Mouse (Mus musculus) forebrain, embryonic 14.5 days (tissue): ENCODE results near the gene Gm20388. TPM values are rescaled to one million over a fixed set of nuclear protein-coding genes. Genes with fewer than 3 reads are reported as not detected.

Experiments
- ATAC-seq: fragments of 200-750 bp; cut with Nextera tagmentation; 2 replicates; pipeline ENCODE4 v1.8.0; 2017; ENCODE audit warnings: mild to moderate bottlenecking, moderate library complexity
- DNase-seq: peaks from one replicate; pipeline ENCODE4 v3.0.0-alpha.2; 2015; ENCODE audit warnings: low spot score
- H3K27ac ChIP-seq: fragments of 300-500 bp; sonication (generic); 2 replicates; pipeline ENCODE4 v1.5.1; 2014; ENCODE audit warnings: low read depth, mild to moderate bottlenecking, control low read depth, low read length, moderate library complexity
- H3K27me3 ChIP-seq: fragments of 300-500 bp; sonication (generic); replicated peaks from 2 replicates; pipeline ENCODE4 v1.6.1; 2014; ENCODE audit warnings: low read length, control low read depth, mixed read lengths; ENCODE audit not compliant: control insufficient read depth, insufficient read depth
- H3K36me3 ChIP-seq: fragments of 300-500 bp; sonication (generic); 2 replicates; pipeline ENCODE4 v1.6.1; 2014; ENCODE audit warnings: low read length, control low read depth; ENCODE audit not compliant: control insufficient read depth, insufficient read depth
- H3K4me1 ChIP-seq: fragments of 300-500 bp; sonication (generic); 2 replicates; pipeline ENCODE4 v1.6.1; 2014; ENCODE audit warnings: antibody characterized with exemption, low read length, control low read depth; ENCODE audit not compliant: control insufficient read depth, insufficient read depth
- H3K4me2 ChIP-seq: fragments of 300-500 bp; sonication (generic); 2 replicates; pipeline ENCODE4 v1.6.1; 2014; ENCODE audit warnings: mild to moderate bottlenecking, control low read depth, low read length
- H3K4me3 ChIP-seq: fragments of 300-500 bp; sonication (generic); 2 replicates; pipeline ENCODE4 v1.5.1; 2014; ENCODE audit warnings: low read depth, low read length, control low read depth
- H3K9ac ChIP-seq: fragments of 300-500 bp; sonication (generic); 2 replicates; pipeline ENCODE4 v1.6.1; 2014; ENCODE audit warnings: mild to moderate bottlenecking, low read length, control low read depth, moderate library complexity
- H3K9me3 ChIP-seq: fragments of 300-500 bp; sonication (generic); replicated peaks from 2 replicates; pipeline ENCODE4 v1.6.1; 2016; ENCODE audit warnings: low read length, control low read depth, mixed read lengths; ENCODE audit not compliant: control insufficient read depth
- WGBS: fragments of 180-500 bp; shearing (Covaris S2); extraction: QIAGEN DNeasy Blood & Tissue Kit; methylation state at CpG from one replicate; pipeline ENCODE4 v1.1.7; 2014; 5-methylcytosine and 5-hydroxymethylcytosine counted together
- polyA plus RNA-seq: library from polyadenylated mRNA; unstranded; fragments of >200 nt; fragmentation: Nextera tagmentation; extraction: Ambion mirVana; gene quantifications from 2 replicates; pipeline ENCODE4 v1.2.1, GENCODE M21; 2014

The Gm20388 gene
- polyA plus RNA-seq, 1 experiment from 2014 or later: 7.4 TPM

GRCm38 (mm10) chr8:122116716-122117357 lies 2206.2 kb downstream of the Gm20388 start:
- Histone ChIP-seq H3K4me2 (no peak overlapping the region), H3K27ac (no peak overlapping the region), H3K9me3 (no peaks in the 10 kb centered on the region), H3K4me1 (no peaks in the 10 kb centered on the region), H3K9ac (no peak overlapping the region), H3K4me3 (no peak overlapping the region), H3K27me3 (no peaks in the 10 kb centered on the region), H3K36me3 (no peaks in the 10 kb centered on the region)
- ATAC-seq (no peak), DNase-seq (no peak)
- 84% methylated on average over 7 of the region's 7 CpGs for WGBS

- Histone ChIP-seq H3K27me3 (no peaks in the 10 kb centered on the region), H3K4me2 (no peak overlapping the region), H3K9ac (no peak overlapping the region), H3K9me3 (no peaks in the 10 kb centered on the region), H3K36me3 (no peaks in the 10 kb centered on the region), H3K4me1 (no peaks in the 10 kb centered on the region), H3K27ac (no peak overlapping the region), H3K4me3 (no peak overlapping the region)
- DNase-seq (no peak), ATAC-seq (no peak)
- WGBS: 87% methylated on average over 10 of the region's 10 CpGs
Observed at GRCm38 (mm10) chr8:122118097-122118496, 2207.5 kb downstream of the Gm20388 start.

- ATAC-seq (no peak), DNase-seq (no peak)
- no peaks in the 10 kb centered on the region for H3K4me1 ChIP-seq
- no peak overlapping the region for H3K4me2 ChIP-seq
- H3K4me3 ChIP-seq: no peak overlapping the region
- H3K9ac ChIP-seq: no peak overlapping the region
- no peak overlapping the region for H3K27ac ChIP-seq
- H3K9me3 ChIP-seq: no peaks in the 10 kb centered on the region
- no peaks in the 10 kb centered on the region for H3K36me3 ChIP-seq
- H3K27me3 ChIP-seq: no peaks in the 10 kb centered on the region
- 81% methylated on average over 15 of the region's 15 CpGs for WGBS
Observed at GRCm38 (mm10) chr8:122118536-122118935, 2207.9 kb downstream of the Gm20388 start.

DNA sequence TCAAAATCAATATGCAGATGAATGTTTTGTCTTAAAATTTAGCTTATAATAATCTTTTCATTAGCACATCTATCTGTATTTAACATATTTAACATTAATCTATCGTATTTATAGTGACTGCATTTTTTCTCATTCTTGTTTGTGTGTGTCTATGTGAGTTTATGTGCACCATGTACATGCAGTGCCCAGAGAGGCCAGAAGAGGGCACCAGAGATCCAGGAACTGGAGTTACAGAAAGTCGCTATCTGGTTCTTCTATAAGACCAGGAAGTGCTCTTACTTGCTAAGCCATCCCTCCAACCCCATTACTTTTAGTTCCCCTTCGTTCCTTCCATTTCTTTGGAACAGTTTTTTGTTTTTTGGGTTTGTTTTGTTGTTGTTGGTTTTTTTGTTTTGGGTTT lies 2213.7 kb downstream of the Gm20388 start:
- DNase-seq (no peak), ATAC-seq (no peak)
- Histone ChIP-seq H3K36me3 (no peaks in the 10 kb centered on the region), H3K27ac (no peak overlapping the region), H3K4me1 (no peaks in the 10 kb centered on the region), H3K9ac (no peak overlapping the region), H3K4me2 (no peak overlapping the region), H3K27me3 (no peaks in the 10 kb centered on the region), H3K4me3 (no peak overlapping the region), H3K9me3 (peaks cover 4% of the 10 kb centered on the region; the same call in 1 of the 2 replicates)
- WGBS: 86% methylated on average over 3 of the region's 3 CpGs

DNA sequence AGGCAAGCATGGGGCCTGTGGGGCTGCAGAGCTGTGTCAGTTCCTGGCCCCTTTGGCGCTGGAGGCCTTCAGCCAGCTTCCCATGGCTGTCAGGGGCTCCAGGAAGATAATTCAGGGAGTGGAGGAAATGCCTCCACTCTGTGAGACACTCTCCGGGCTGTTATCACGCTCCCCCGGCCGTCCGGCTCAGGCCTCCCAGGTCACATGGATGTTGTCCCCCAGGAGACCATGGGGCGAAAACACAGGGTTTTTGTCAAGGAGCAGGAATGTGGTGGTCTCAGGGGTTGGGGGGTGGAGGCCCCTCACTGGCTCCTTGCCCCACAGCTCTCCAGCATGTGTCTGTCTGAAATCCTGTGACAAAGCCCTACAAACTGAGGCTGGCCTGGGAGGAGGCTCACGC lies 2216.0 kb downstream of the Gm20388 start:
- ATAC-seq: no peak

DNA sequence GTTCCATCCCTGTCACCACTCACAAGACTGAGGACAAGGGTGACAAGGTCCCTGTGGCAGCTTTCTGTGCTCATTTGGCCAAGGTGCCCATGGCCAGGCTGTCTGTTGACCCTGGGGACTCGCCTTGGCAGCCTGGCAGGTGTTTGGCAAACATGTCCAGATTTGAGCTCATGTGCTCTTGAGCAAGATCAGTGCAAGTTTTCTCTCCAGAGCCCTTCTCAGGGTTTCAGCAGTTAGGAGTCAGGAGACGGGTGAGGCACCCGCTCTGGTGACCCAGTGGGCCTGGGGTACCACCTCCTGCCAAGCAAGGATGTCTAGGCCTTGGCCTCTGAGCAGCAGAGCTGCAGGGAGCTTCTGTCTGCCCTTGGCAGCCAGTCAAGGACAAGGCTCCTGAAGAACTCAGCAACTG lies 2223.5 kb downstream of the Gm20388 start:
- no peaks in the 10 kb centered on the region for H3K27me3 ChIP-seq
- 71% methylated on average over 3 of the region's 3 CpGs for WGBS
- no peak overlapping the region for H3K4me3 ChIP-seq
- H3K36me3 ChIP-seq: no peaks in the 10 kb centered on the region
- H3K27ac ChIP-seq: no peak overlapping the region
- no peak for DNase-seq
- no peaks in the 10 kb centered on the region for H3K9me3 ChIP-seq
- H3K9ac ChIP-seq: no peak overlapping the region
- H3K4me2 ChIP-seq: no peak overlapping the region
- no peaks in the 10 kb centered on the region for H3K4me1 ChIP-seq
- no peak for ATAC-seq

More for the DNA sequence above, 2216.0 kb downstream of the Gm20388 start:
- no peak overlapping the region for H3K4me2 ChIP-seq
- no peaks in the 10 kb centered on the region for H3K4me1 ChIP-seq
- WGBS: 78% methylated on average over 8 of the region's 8 CpGs
- H3K9me3 ChIP-seq: peaks cover 4% of the 10 kb centered on the region; the same call in 1 of the 2 replicates
- H3K27me3 ChIP-seq: no peaks in the 10 kb centered on the region
- no peaks in the 10 kb centered on the region for H3K36me3 ChIP-seq
- H3K9ac ChIP-seq: no peak overlapping the region
- H3K4me3 ChIP-seq: no peak overlapping the region
- no peak for DNase-seq
- H3K27ac ChIP-seq: no peak overlapping the region

GRCm38 (mm10) chr8:122135494-122135893 lies 2224.9 kb downstream of the Gm20388 start:
- no peak overlapping the region for H3K9ac ChIP-seq
- ATAC-seq (no peak), DNase-seq (no peak)
- H3K4me2 ChIP-seq: no peak overlapping the region
- H3K4me3 ChIP-seq: no peak overlapping the region
- no peak overlapping the region for H3K27ac ChIP-seq
- WGBS: 80% methylated on average over 5 of the region's 5 CpGs
- no peaks in the 10 kb centered on the region for H3K27me3 ChIP-seq
- no peaks in the 10 kb centered on the region for H3K9me3 ChIP-seq
- H3K36me3 ChIP-seq: no peaks in the 10 kb centered on the region
- no peaks in the 10 kb centered on the region for H3K4me1 ChIP-seq

- Histone ChIP-seq H3K27me3 (no peaks in the 10 kb centered on the region), H3K36me3 (no peaks in the 10 kb centered on the region), H3K4me3 (no peak overlapping the region), H3K27ac (no peak overlapping the region), H3K4me1 (no peaks in the 10 kb centered on the region), H3K4me2 (no peak overlapping the region), H3K9me3 (no peaks in the 10 kb centered on the region), H3K9ac (no peak overlapping the region)
- WGBS: 58% methylated on average over 5 of the region's 5 CpGs
- DNase-seq (peak; percentile 9), ATAC-seq (no peak)
Observed at GRCm38 (mm10) chr8:122139784-122140183, 2229.1 kb downstream of the Gm20388 start.

- ATAC-seq: no peak
- Histone ChIP-seq H3K9ac (no peak overlapping the region), H3K9me3 (no peaks in the 10 kb centered on the region), H3K4me2 (no peak overlapping the region), H3K27ac (no peak overlapping the region), H3K36me3 (no peaks in the 10 kb centered on the region), H3K27me3 (no peaks in the 10 kb centered on the region), H3K4me1 (no peaks in the 10 kb centered on the region), H3K4me3 (no peak overlapping the region)
- 89% methylated on average over 4 of the region's 4 CpGs for WGBS
- DNase-seq: no peak
Observed at GRCm38 (mm10) chr8:122140411-122140810, 2229.8 kb downstream of the Gm20388 start.
